Mouse (Mus musculus) embryonic facial prominence, embryonic 12.5 days (tissue): ENCODE results near the gene 4932415D10Rik. TPM values are rescaled to one million over a fixed set of nuclear protein-coding genes. Genes with fewer than 3 reads are reported as not detected.

ENCODE experiments used
- polyA plus RNA-seq: library from polyadenylated mRNA; unstranded; fragments of >200 nt; fragmentation: Nextera tagmentation; extraction: Ambion mirVana; gene quantifications from 2 replicates; pipeline ENCODE4 v1.2.1, GENCODE M21; 2016

The 4932415D10Rik gene
- polyA plus RNA-seq, 1 experiment from 2014 or later, result not detected

Other genes starting within 250 kb of the 4932415D10Rik start
- 6.8 and 7.3 TPM in 2 replicates for gene BC024063, start 233.2 kb downstream of the 4932415D10Rik start, polyA plus RNA-seq
- 6.8 and 7.8 TPM in 2 replicates for gene AU041133, start 188.6 kb downstream of the 4932415D10Rik start, polyA plus RNA-seq
- gene Zfp938, start 75.3 kb downstream of the 4932415D10Rik start, polyA plus RNA-seq, result 17.1 and 18.0 TPM in 2 replicates
- gene Gm4924, start 37.7 kb upstream of the 4932415D10Rik start, polyA plus RNA-seq, result 10.9 and 11.5 TPM in 2 replicates
- not detected in 2 replicates for gene Gm1553, start 176.0 kb upstream of the 4932415D10Rik start, polyA plus RNA-seq